Mouse (Mus musculus) neural tube, embryonic 10.5 days (tissue): ENCODE results near the gene Defb45.

Experiments
- DNase-seq: peaks from one replicate; pipeline ENCODE4 v3.0.0-alpha.2; 2017; ENCODE audit warnings: low spot score; ENCODE audit errors: extremely low spot score

Gene Defb45

GRCm38 (mm10) chr2:152608719-152609118 is 9.5 kb upstream of the Defb45 start:
- no peak for DNase-seq

GRCm38 (mm10) chr2:152607746-152608145 is 8.5 kb upstream of the Defb45 start:
- DNase-seq, result no peak

GRCm38 (mm10) chr2:152604057-152604456 is 4.9 kb upstream of the Defb45 start, which contains the start of gene Defb36:
Gene Defb36, plus strand, starts transcription at chr2:152604327.
- DNase-seq, result no peak

- DNase-seq, result no peak
Measured at GRCm38 (mm10) chr2:152601275-152601960, 2.2 kb upstream of the Defb45 start.

- DNase-seq, result no peak
Measured at GRCm38 (mm10) chr2:152600076-152600475, 877 bp upstream of the Defb45 start.

GRCm38 (mm10) chr2:152589021-152589420 is 10.2 kb downstream of the Defb45 start:
- no peak for DNase-seq

GRCm38 (mm10) chr2:152588450-152588849 is 10.7 kb downstream of the Defb45 start:
- no peak for DNase-seq

- no peak for DNase-seq
Measured at GRCm38 (mm10) chr2:152586926-152587560, 12.2 kb downstream of the Defb45 start.

- no peak for DNase-seq
Measured at GRCm38 (mm10) chr2:152580612-152581011, 18.6 kb downstream of the Defb45 start.

GRCm38 (mm10) chr2:152580107-152580506 is 19.1 kb downstream of the Defb45 start, which contains the start of gene Defb19:
Gene Defb19, minus strand, starts transcription at chr2:152580312.
- no peak for DNase-seq

- DNase-seq, result no peak
Measured at GRCm38 (mm10) chr2:152573484-152573883, 25.7 kb downstream of the Defb45 start.

- DNase-seq, result peak; percentile 21
Measured at GRCm38 (mm10) chr2:152572114-152572794, 26.9 kb downstream of the Defb45 start, which contains the start of gene Defb21. Gene Defb21, plus strand, starts transcription at chr2:152572744.

- DNase-seq, result no peak
Measured at GRCm38 (mm10) chr2:152570313-152570712, 28.9 kb downstream of the Defb45 start.

- DNase-seq, result no peak
Measured at GRCm38 (mm10) chr2:152569881-152570280, 29.3 kb downstream of the Defb45 start.

GRCm38 (mm10) chr2:152569038-152569437 is 30.2 kb downstream of the Defb45 start, which contains the start of gene Gm17416:
Gene Gm17416, plus strand, starts transcription at chr2:152569338.
- DNase-seq, result no peak

GRCm38 (mm10) chr2:152556655-152557054 is 42.5 kb downstream of the Defb45 start:
- no peak for DNase-seq

GRCm38 (mm10) chr2:152553774-152554423 is 45.3 kb downstream of the Defb45 start:
- peak; percentile 70 for DNase-seq

GRCm38 (mm10) chr2:152548124-152548523 is 51.1 kb downstream of the Defb45 start:
- DNase-seq, result no peak

GRCm38 (mm10) chr2:152544691-152545090 is 54.5 kb downstream of the Defb45 start:
- DNase-seq, result peak; percentile 25

- no peak for DNase-seq
Measured at GRCm38 (mm10) chr2:152543478-152543877, 55.7 kb downstream of the Defb45 start.
